Mouse (Mus musculus): Measurements from ENCODE around the gene Ctsh. TPM values are rescaled to one million over a fixed set of nuclear protein-coding genes. Genes with fewer than 3 reads are reported as not detected.

Gene Ctsh
- polyA plus RNA-seq, 1 experiment from 2014 or later, result 6.0 TPM

Other genes starting within 250 kb of the Ctsh start
- gene Rasgrf1, start 144.2 kb upstream of the Ctsh start, polyA plus RNA-seq (2014; fragmentation: Nextera tagmentation; extraction: Ambion mirVana), result 0.07 and 0.18 TPM in 2 replicates
- gene Morf4l1, start 60.6 kb downstream of the Ctsh start, polyA plus RNA-seq (2014; fragmentation: Nextera tagmentation; extraction: Ambion mirVana), result 573 and 605 TPM in 2 replicates
- 11.4 and 11.5 TPM in 2 replicates for gene Adamts7, start 108.9 kb downstream of the Ctsh start, polyA plus RNA-seq (2014; fragmentation: Nextera tagmentation; extraction: Ambion mirVana)
- 8.2 and 8.7 TPM in 2 replicates for gene Tbc1d2b, start 216.7 kb downstream of the Ctsh start, polyA plus RNA-seq (2014; fragmentation: Nextera tagmentation; extraction: Ambion mirVana)